Mouse (Mus musculus) cerebellum, adult 2 months (tissue): ENCODE measurements at regions not wholly inside any gene's neighbourhood (a gene's known extent, or its start where the extent isn't known, plus 50 kb on each side); places are given as distances from the start of the nearest gene placed in this dataset.

ENCODE experiments used
- CTCF ChIP-seq: fragments of 200-500 bp; IDR thresholded peaks from 2 replicates; pipeline ENCODE4 v1.5.1; 2011; ENCODE audit warnings: low read depth, mild to moderate bottlenecking, control low read depth, low read length, moderate library complexity, borderline replicate concordance; ENCODE audit not compliant: insufficient read depth
- POLR2A ChIP-seq: fragments of 200-500 bp; IDR thresholded peaks from 2 replicates; pipeline ENCODE4 v1.6.1; 2011; ENCODE audit warnings: low read length, control low read depth, borderline replicate concordance; ENCODE audit not compliant: insufficient read depth

GRCm38 (mm10) chr10:117479721-117480455, 100.1 kb upstream of the Cpsf6 start:
- no peak for TF ChIP-seq POLR2A
- no peak for TF ChIP-seq CTCF
